Mouse (Mus musculus) myocyte (in vitro differentiated cells): ENCODE results near the gene Gclc.
"Not testable (repeated sequence)": the region's sequence is repeated elsewhere in the genome, so short reads cannot be mapped to it uniquely, and the experiment has no call there.

Experiments used
- CEBPB ChIP-seq: IDR thresholded peaks from 2 replicates; pipeline ENCODE4 v1.6.1; 2011; ENCODE audit warnings: mild to moderate bottlenecking, moderate library complexity; ENCODE audit not compliant: poor library complexity, insufficient read depth, severe bottlenecking
- E2F4 ChIP-seq: IDR thresholded peaks from one replicate; pipeline ENCODE4 v1.6.1; 2011; ENCODE audit warnings: mild to moderate bottlenecking, control low read depth, moderate library complexity; ENCODE audit not compliant: insufficient read depth
- MAX ChIP-seq: IDR thresholded peaks from one replicate; pipeline ENCODE4 v1.6.1; 2011; ENCODE audit warnings: low read depth, mild to moderate bottlenecking, control low read depth
- MYOD1 ChIP-seq, 3 experiments: IDR thresholded peaks; one replicate each; pipeline ENCODE4 v1.6.1; 2011; ENCODE audit warnings: control low read depth in 2 of 3, low read depth in 2 of 3, mild to moderate bottlenecking in 2 of 3, moderate library complexity in 1 of 3; ENCODE audit not compliant: insufficient read length in 2 of 3, control insufficient read depth in 1 of 3
- MYOG ChIP-seq, 3 experiments: IDR thresholded peaks; one replicate each; pipeline ENCODE4 v1.6.1; 2011; ENCODE audit warnings: control low read depth in 2 of 3, low read depth in 2 of 3, mild to moderate bottlenecking in 2 of 3; ENCODE audit not compliant: insufficient read length in 2 of 3, control insufficient read depth in 1 of 3, insufficient read depth in 1 of 3
- POLR2A ChIP-seq: IDR thresholded peaks from one replicate; pipeline ENCODE4 v1.6.1; 2011; ENCODE audit warnings: low read depth, mild to moderate bottlenecking, control low read depth, moderate library complexity; ENCODE audit not compliant: insufficient read length
- POLR2AphosphoS2 ChIP-seq: IDR thresholded peaks from one replicate; pipeline ENCODE4 v1.6.1; 2011; ENCODE audit warnings: low read depth, control low read depth; ENCODE audit not compliant: insufficient read length
- REST ChIP-seq: IDR thresholded peaks from one replicate; pipeline ENCODE4 v1.6.1; 2011; ENCODE audit warnings: mild to moderate bottlenecking, control low read depth, moderate library complexity; ENCODE audit not compliant: insufficient read depth, insufficient read length
- SRF ChIP-seq: IDR thresholded peaks from one replicate; pipeline ENCODE4 v1.6.1; 2011; ENCODE audit warnings: low read depth; ENCODE audit not compliant: control insufficient read depth, insufficient read length
- TCF12 ChIP-seq: IDR thresholded peaks from one replicate; pipeline ENCODE4 v1.6.1; 2011; ENCODE audit warnings: mild to moderate bottlenecking, control low read depth; ENCODE audit not compliant: poor library complexity, insufficient read depth, severe bottlenecking
- TCF3 ChIP-seq: IDR thresholded peaks from one replicate; pipeline ENCODE4 v1.6.1; 2011; ENCODE audit warnings: low read depth, control low read depth; ENCODE audit not compliant: insufficient read length
- USF1 ChIP-seq: IDR thresholded peaks from one replicate; pipeline ENCODE4 v1.6.1; 2011; ENCODE audit warnings: low read depth, mild to moderate bottlenecking, control low read depth, moderate library complexity

GRCm38 (mm10) chr9:77748292-77748691 lies 6.0 kb upstream of the Gclc start:
- TF ChIP-seq MYOG (IDR thresholded peaks at IDR 0.05; ENCODE audit: control insufficient read depth in 1 of 3, insufficient read depth in 1 of 3, insufficient read length in 2 of 3, low read depth in 2 of 3); MYOD1 (IDR thresholded peaks at IDR 0.05; ENCODE audit: control insufficient read depth in 1 of 3, insufficient read length in 2 of 3, low read depth in 2 of 3); POLR2A; CEBPB; E2F4; MAX; USF1; TCF3; TCF12; POLR2AphosphoS2; REST; SRF: not testable (repeated sequence)
